Mouse (Mus musculus): ENCODE data around the gene Ninj2. TPM values are rescaled to one million over a fixed set of nuclear protein-coding genes. Genes with fewer than 3 reads are reported as not detected.
A peak's percentile ranks its signal among the peaks of the same experiment; 100 is the strongest.

The Ninj2 gene
- polyA plus RNA-seq, 1 experiment from 2014 or later: not detected

DNA sequence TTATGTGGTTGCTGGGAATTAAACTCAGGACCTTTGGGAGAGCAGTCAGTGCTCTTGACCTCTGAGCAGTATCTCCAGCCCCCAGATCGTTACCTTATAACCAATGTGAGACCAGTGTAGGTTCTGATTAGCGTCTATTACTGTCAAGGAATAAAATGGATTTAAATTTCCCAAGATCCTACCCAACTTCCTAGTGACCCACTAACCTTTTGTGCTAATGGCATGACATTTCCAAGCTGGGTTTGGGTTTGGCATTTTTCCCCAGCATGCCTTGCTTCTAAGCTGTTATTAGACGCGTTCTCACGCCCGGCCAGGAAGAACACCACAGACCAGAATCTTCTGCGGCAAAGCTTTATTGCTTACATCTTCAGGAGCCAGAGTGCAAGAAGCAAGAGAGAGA is 34.2 kb downstream of the Ninj2 start:
- Histone ChIP-seq H3K4me1 (replicated peaks; ENCODE audit: control insufficient read depth, insufficient read depth, low read length) (no peaks in the 10 kb centered on the region), H3K9me3 (ENCODE audit: control insufficient read depth, low read length) (no peaks in the 10 kb centered on the region), H3K36me3 (ENCODE audit: control insufficient read depth, insufficient read depth, low read length) (no peaks in the 10 kb centered on the region), H3K27me3 (replicated peaks; ENCODE audit: control insufficient read depth, insufficient read depth, low read length) (no peaks in the 10 kb centered on the region), H3K9ac (ENCODE audit: low read depth, low read length) (no peak overlapping the region), H3K4me2 (no peak overlapping the region), H3K27ac (ENCODE audit: low read depth, low read length) (no peak overlapping the region), H3K4me3 (ENCODE audit: low read depth, low read length) (no peak overlapping the region)
- DNase-seq (ENCODE audit: low spot score) (no peak), ATAC-seq (replicated peaks; ENCODE audit: low FRiP score) (no peak)
- WGBS: 93% methylated on average over 7 of the region's 7 CpGs

DNA sequence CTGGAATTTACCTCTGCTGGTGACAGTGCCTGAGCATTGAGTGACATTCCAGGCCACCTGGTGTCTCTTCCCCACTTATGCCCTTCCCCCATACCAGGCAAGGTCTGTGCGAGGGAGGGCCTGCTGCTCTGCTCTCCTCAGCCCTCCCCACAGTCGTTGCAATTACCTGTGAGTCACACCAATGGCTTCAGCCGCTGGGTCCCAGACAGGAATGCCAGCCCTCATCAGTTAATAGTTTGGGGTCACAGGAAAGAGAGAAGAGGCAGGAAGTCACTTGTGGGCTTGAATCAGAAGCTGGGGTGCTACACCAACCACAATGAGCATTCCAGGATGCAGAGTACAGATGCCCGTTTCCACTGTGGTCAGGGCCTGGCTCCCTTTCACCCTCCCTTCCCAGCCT is 41.6 kb downstream of the Ninj2 start:
- Histone ChIP-seq H3K4me2 (no peak overlapping the region), H3K27ac (ENCODE audit: low read depth, low read length) (no peak overlapping the region), H3K36me3 (ENCODE audit: control insufficient read depth, insufficient read depth, low read length) (no peaks in the 10 kb centered on the region), H3K27me3 (replicated peaks; ENCODE audit: control insufficient read depth, insufficient read depth, low read length) (no peaks in the 10 kb centered on the region), H3K4me1 (replicated peaks; ENCODE audit: control insufficient read depth, insufficient read depth, low read length) (no peaks in the 10 kb centered on the region), H3K4me3 (ENCODE audit: low read depth, low read length) (no peak overlapping the region), H3K9me3 (ENCODE audit: control insufficient read depth, low read length) (no peaks in the 10 kb centered on the region), H3K9ac (ENCODE audit: low read depth, low read length) (no peak overlapping the region)
- DNase-seq (ENCODE audit: low spot score): no peak
- WGBS: 76% methylated on average over 4 of the region's 4 CpGs
- ATAC-seq (replicated peaks; ENCODE audit: low FRiP score): no peak

DNA sequence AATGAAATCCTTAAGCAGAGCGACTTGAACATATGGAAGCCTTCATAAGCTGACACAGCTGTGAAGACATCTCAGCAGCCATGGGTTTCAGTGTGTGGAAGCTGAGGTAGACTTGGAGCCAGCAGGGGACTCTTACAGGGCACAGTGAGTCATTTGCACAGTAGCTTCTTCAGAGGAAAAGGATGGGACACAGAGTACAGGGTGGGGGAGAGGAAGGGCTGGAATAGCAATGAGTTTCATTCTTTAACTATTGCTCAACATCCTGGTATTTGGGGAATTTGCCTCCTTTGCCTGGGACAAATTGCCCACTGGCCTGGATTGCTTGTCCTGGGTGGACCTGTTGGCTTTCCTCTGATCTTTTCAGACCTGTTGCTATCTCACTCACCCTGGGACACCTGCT is 52.3 kb downstream of the Ninj2 start:
- Histone ChIP-seq H3K36me3 (ENCODE audit: control insufficient read depth, insufficient read depth, low read length) (no peaks in the 10 kb centered on the region), H3K4me1 (replicated peaks; ENCODE audit: control insufficient read depth, insufficient read depth, low read length) (peaks cover 4% of the 10 kb centered on the region; the same call in 1 of the 2 replicates), H3K27me3 (replicated peaks; ENCODE audit: control insufficient read depth, insufficient read depth, low read length) (no peaks in the 10 kb centered on the region), H3K9me3 (ENCODE audit: control insufficient read depth, low read length) (no peaks in the 10 kb centered on the region), H3K27ac (ENCODE audit: low read depth, low read length) (no peak overlapping the region), H3K4me2 (no peak overlapping the region), H3K9ac (ENCODE audit: low read depth, low read length) (no peak overlapping the region), H3K4me3 (ENCODE audit: low read depth, low read length) (no peak overlapping the region)
- WGBS: 76% methylated on average over 1 of the region's 1 CpGs
- no peak for DNase-seq (ENCODE audit: low spot score)
- ATAC-seq (replicated peaks; ENCODE audit: low FRiP score): no peak

DNA sequence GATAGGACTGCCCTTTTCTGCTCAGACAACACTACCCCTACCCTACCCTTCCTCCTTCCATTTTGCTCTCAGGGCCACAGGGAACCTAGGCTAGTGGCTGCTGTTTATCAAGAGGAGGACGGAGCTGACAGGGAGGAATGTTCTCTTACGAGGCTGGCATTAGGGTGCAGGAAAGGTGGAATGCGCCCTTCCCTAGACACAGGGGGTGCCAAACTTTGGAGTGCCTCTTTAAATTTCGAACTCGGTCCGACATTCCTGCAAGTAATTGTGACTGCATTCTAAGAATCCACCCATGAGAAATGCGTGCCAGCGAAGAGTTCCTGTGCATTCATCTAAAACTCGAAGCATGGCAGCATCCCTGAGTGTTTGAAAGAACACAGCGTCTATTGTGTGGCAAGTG is 53.5 kb downstream of the Ninj2 start:
- H3K4me3 ChIP-seq (ENCODE audit: low read depth, low read length): no peak overlapping the region
- H3K27ac ChIP-seq (ENCODE audit: low read depth, low read length): no peak overlapping the region
- DNase-seq (ENCODE audit: low spot score) (no peak), ATAC-seq (replicated peaks; ENCODE audit: low FRiP score) (no peak)
- 77% methylated on average over 10 of the region's 10 CpGs for WGBS
- H3K27me3 ChIP-seq (replicated peaks; ENCODE audit: control insufficient read depth, insufficient read depth, low read length): no peaks in the 10 kb centered on the region
- H3K9me3 ChIP-seq (ENCODE audit: control insufficient read depth, low read length): no peaks in the 10 kb centered on the region
- H3K9ac ChIP-seq (ENCODE audit: low read depth, low read length): no peak overlapping the region
- H3K4me2 ChIP-seq: no peak overlapping the region
- H3K4me1 ChIP-seq (replicated peaks; ENCODE audit: control insufficient read depth, insufficient read depth, low read length): peaks cover 4% of the 10 kb centered on the region; the same call in 1 of the 2 replicates
- no peaks in the 10 kb centered on the region for H3K36me3 ChIP-seq (ENCODE audit: control insufficient read depth, insufficient read depth, low read length)

DNA sequence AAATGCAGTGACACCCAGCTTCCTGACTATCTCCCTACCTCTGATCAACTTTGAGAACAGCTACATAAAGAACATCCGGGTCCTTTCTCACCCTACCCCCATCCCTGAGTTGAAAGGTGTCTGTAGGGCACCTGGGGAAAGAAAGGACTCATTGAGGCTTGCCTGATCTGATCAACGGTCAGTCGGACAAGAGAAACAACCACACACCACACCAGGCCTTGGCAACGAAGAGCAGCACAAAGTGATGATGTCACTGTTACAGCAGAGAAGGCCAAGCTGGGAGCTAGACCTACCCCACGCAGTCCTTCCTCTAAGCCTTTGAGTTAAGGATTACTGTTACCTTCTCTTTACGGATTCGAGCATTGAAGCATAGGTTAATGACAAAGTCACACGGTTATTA is 54.3 kb downstream of the Ninj2 start:
- no peak overlapping the region for H3K27ac ChIP-seq (ENCODE audit: low read depth, low read length)
- H3K9ac ChIP-seq (ENCODE audit: low read depth, low read length): no peak overlapping the region
- WGBS: 84% methylated on average over 8 of the region's 8 CpGs
- H3K9me3 ChIP-seq (ENCODE audit: control insufficient read depth, low read length): no peaks in the 10 kb centered on the region
- H3K36me3 ChIP-seq (ENCODE audit: control insufficient read depth, insufficient read depth, low read length): no peaks in the 10 kb centered on the region
- H3K4me2 ChIP-seq: no peak overlapping the region
- no peak for DNase-seq (ENCODE audit: low spot score)
- H3K4me1 ChIP-seq (replicated peaks; ENCODE audit: control insufficient read depth, insufficient read depth, low read length): peaks cover 4% of the 10 kb centered on the region; the same call in 1 of the 2 replicates
- H3K27me3 ChIP-seq (replicated peaks; ENCODE audit: control insufficient read depth, insufficient read depth, low read length): no peaks in the 10 kb centered on the region
- H3K4me3 ChIP-seq (ENCODE audit: low read depth, low read length): no peak overlapping the region
- ATAC-seq (replicated peaks; ENCODE audit: low FRiP score): no peak

DNA sequence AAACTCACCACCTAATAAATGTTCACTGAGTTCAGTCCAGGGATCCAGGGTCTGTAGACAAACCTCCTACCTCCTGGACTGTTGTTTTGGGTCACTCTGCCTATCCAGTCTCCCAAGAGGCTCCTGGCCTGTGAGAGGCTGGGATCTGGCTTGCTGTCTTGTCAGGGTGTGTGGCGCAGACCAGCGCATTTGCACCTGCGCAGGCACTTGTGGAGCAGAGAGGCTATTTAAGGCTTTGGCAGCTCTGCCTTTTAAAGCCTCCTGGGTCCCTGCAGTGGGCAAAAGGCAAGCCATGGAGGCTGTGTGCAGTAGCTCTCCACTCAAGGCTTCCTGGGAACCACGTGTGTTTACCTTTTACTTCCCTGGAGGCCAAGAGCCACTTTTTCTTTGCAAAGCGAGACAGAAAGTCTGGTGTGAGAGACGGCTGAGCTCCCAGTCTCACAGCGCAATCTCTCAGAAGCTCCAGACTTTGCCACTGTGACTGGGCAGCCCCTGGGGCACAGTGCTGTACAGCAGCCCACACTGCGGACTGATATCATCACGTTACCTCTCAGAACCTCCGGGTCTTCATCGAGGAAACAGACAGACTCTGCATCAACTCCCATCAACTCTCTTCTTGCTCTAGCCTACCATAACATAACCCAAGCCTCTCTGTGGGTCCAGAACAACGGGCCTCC is 55.7 kb downstream of the Ninj2 start:
- Histone ChIP-seq H3K4me3 (ENCODE audit: low read depth, low read length) (no peak overlapping the region), H3K9me3 (ENCODE audit: control insufficient read depth, low read length) (no peaks in the 10 kb centered on the region), H3K27ac (ENCODE audit: low read depth, low read length) (no peak overlapping the region), H3K36me3 (ENCODE audit: control insufficient read depth, insufficient read depth, low read length) (no peaks in the 10 kb centered on the region), H3K9ac (ENCODE audit: low read depth, low read length) (no peak overlapping the region), H3K4me2 (no peak overlapping the region), H3K27me3 (replicated peaks; ENCODE audit: control insufficient read depth, insufficient read depth, low read length) (no peaks in the 10 kb centered on the region), H3K4me1 (replicated peaks; ENCODE audit: control insufficient read depth, insufficient read depth, low read length) (peaks cover 4% of the 10 kb centered on the region; the same call in 1 of the 2 replicates)
- no peak for DNase-seq (ENCODE audit: low spot score)
- no peak for ATAC-seq (replicated peaks; ENCODE audit: low FRiP score)
- 82% methylated on average over 12 of the region's 12 CpGs for WGBS

DNA sequence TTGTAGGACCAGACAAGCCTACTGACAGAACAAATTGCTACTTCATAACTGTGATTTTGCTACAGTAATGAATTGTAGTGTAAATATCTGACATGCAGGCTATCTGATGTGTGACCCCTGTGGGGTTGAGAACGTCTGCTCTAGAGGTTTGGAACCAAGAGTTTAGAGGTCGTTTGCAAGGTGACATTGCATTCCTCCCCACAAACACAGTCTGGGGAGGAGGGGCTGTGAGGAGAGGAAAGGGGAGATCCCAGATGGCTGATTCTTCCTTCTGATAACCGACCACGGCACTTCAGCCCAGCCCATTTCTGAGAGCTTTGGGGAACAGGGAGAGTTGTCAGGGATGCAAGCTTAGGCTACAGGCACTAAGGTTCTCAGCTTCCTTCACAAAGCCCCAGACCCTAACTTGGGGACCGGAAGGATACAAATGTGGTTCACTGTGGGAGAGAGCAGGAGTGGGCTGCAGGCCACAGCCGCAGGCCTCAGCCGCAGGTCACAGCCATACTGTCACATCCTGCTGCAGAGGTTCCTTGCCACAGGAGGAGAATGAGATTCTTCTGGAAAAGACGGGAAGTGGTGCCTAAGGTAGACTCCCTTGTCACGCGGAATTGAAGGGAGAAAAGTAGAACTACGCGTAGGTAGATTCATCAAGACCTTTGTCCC is 56.4 kb downstream of the Ninj2 start:
- Histone ChIP-seq H3K9ac (ENCODE audit: low read depth, low read length) (no peak overlapping the region), H3K4me2 (no peak overlapping the region), H3K36me3 (ENCODE audit: control insufficient read depth, insufficient read depth, low read length) (no peaks in the 10 kb centered on the region), H3K4me3 (ENCODE audit: low read depth, low read length) (no peak overlapping the region), H3K4me1 (replicated peaks; ENCODE audit: control insufficient read depth, insufficient read depth, low read length) (peaks cover 4% of the 10 kb centered on the region; the same call in 1 of the 2 replicates), H3K27me3 (replicated peaks; ENCODE audit: control insufficient read depth, insufficient read depth, low read length) (no peaks in the 10 kb centered on the region), H3K9me3 (ENCODE audit: control insufficient read depth, low read length) (no peaks in the 10 kb centered on the region), H3K27ac (ENCODE audit: low read depth, low read length) (no peak overlapping the region)
- WGBS: 65% methylated on average over 12 of the region's 12 CpGs
- no peak for ATAC-seq (replicated peaks; ENCODE audit: low FRiP score)
- DNase-seq (ENCODE audit: low spot score): no peak

DNA sequence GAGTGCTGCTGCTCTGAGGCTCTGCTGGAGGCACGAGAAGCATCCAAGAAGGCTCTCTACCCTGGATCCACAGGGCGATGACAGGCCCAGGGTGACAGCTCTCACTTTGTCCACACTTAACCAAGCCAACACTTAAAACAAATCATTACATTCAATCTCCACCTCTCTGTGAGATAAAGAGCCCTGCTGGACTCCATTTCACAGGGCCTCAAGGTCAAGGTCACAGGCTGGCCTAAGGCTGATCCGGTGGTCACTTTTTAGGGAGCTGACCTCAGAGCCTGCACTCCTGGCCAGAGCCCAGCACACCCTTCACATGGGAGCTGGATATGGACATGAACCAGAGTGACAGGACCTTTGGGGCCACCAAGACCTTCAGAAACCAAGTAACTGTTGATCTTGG is 57.1 kb downstream of the Ninj2 start:
- Histone ChIP-seq H3K9ac (ENCODE audit: low read depth, low read length) (no peak overlapping the region), H3K36me3 (ENCODE audit: control insufficient read depth, insufficient read depth, low read length) (no peaks in the 10 kb centered on the region), H3K9me3 (ENCODE audit: control insufficient read depth, low read length) (no peaks in the 10 kb centered on the region), H3K27ac (ENCODE audit: low read depth, low read length) (no peak overlapping the region), H3K4me2 (no peak overlapping the region), H3K4me1 (replicated peaks; ENCODE audit: control insufficient read depth, insufficient read depth, low read length) (peaks cover 4% of the 10 kb centered on the region; the same call in 1 of the 2 replicates), H3K4me3 (ENCODE audit: low read depth, low read length) (no peak overlapping the region), H3K27me3 (replicated peaks; ENCODE audit: control insufficient read depth, insufficient read depth, low read length) (no peaks in the 10 kb centered on the region)
- ATAC-seq (replicated peaks; ENCODE audit: low FRiP score) (0 out of 2 replicates have a peak, but pooled peaks have one; percentile 9), DNase-seq (ENCODE audit: low spot score) (no peak)
- WGBS: 72% methylated on average over 3 of the region's 3 CpGs

DNA sequence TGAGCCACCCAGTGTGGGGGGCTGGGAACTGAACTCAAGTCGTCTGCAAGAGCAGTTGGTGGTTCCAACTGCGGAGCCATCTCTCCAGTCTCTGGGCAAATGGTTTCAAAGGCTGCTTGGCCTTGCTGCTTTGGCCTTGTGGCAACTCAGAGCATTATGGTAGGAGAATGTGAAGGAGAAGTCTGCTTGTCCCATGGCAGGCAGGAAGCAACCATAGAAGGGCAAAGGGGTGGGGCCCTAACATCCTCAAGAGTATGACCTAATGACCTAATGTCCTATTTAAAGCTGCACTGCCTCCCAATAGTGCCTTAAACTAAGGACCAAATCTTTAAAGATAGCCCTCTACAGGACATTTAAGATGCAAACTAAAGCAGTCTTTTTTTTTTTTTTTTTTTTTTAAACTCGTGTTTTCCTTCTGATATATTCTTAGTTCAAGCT is 58.5 kb downstream of the Ninj2 start:
- H3K4me2 ChIP-seq: no peak overlapping the region
- no peaks in the 10 kb centered on the region for H3K36me3 ChIP-seq (ENCODE audit: control insufficient read depth, insufficient read depth, low read length)
- WGBS: 59% methylated on average over 3 of the region's 3 CpGs
- peaks cover 4% of the 10 kb centered on the region; the same call in 1 of the 2 replicates for H3K4me1 ChIP-seq (replicated peaks; ENCODE audit: control insufficient read depth, insufficient read depth, low read length)
- H3K27ac ChIP-seq (ENCODE audit: low read depth, low read length): no peak overlapping the region
- H3K27me3 ChIP-seq (replicated peaks; ENCODE audit: control insufficient read depth, insufficient read depth, low read length): no peaks in the 10 kb centered on the region
- H3K9ac ChIP-seq (ENCODE audit: low read depth, low read length): no peak overlapping the region
- no peak for ATAC-seq (replicated peaks; ENCODE audit: low FRiP score)
- H3K9me3 ChIP-seq (ENCODE audit: control insufficient read depth, low read length): no peaks in the 10 kb centered on the region
- no peak for DNase-seq (ENCODE audit: low spot score)
- no peak overlapping the region for H3K4me3 ChIP-seq (ENCODE audit: low read depth, low read length)

Data from liver, embryonic 11.5 days (tissue).